Mouse (Mus musculus) forebrain, postnatal 0 days (tissue): ENCODE measurements around the gene A4galt. TPM values are rescaled to one million over a fixed set of nuclear protein-coding genes. Genes with fewer than 3 reads are reported as not detected.

Experiments
- ATAC-seq: fragments of 200-750 bp; cut with Nextera tagmentation; 2 replicates; pipeline ENCODE4 v1.8.0; 2017; ENCODE audit warnings: mild to moderate bottlenecking, moderate library complexity
- DNase-seq: peaks from one replicate; pipeline ENCODE4 v3.0.0-alpha.2; 2015
- H3K27ac ChIP-seq: fragments of 300-500 bp; sonication (generic); 2 replicates; pipeline ENCODE4 v1.5.1; 2014; ENCODE audit warnings: low read depth, mild to moderate bottlenecking, antibody characterized with exemption, low read length, moderate library complexity, mixed read lengths
- H3K27me3 ChIP-seq: fragments of 300-500 bp; sonication (generic); 2 replicates; pipeline ENCODE4 v1.6.1; 2014; ENCODE audit warnings: mild to moderate bottlenecking, low read length, mixed read lengths; ENCODE audit not compliant: insufficient read depth
- H3K36me3 ChIP-seq: fragments of 300-500 bp; sonication (generic); 2 replicates; pipeline ENCODE4 v1.6.1; 2014; ENCODE audit warnings: mild to moderate bottlenecking, moderate library complexity; ENCODE audit not compliant: insufficient read depth
- H3K4me1 ChIP-seq: fragments of 300-500 bp; sonication (generic); 2 replicates; pipeline ENCODE4 v1.6.1; 2014; ENCODE audit warnings: antibody characterized with exemption; ENCODE audit not compliant: insufficient read depth
- H3K4me2 ChIP-seq: fragments of 300-500 bp; sonication (generic); 2 replicates; pipeline ENCODE4 v1.6.1; 2014; ENCODE audit warnings: low read depth, mild to moderate bottlenecking, moderate library complexity
- H3K4me3 ChIP-seq: fragments of 300-500 bp; sonication (generic); 2 replicates; pipeline ENCODE4 v1.5.1; 2014; ENCODE audit warnings: low read depth, low read length, mixed read lengths
- H3K9ac ChIP-seq: fragments of 300-500 bp; sonication (generic); 2 replicates; pipeline ENCODE4 v1.6.1; 2014; ENCODE audit warnings: mild to moderate bottlenecking
- H3K9me3 ChIP-seq: fragments of 300-500 bp; sonication (generic); 2 replicates; pipeline ENCODE4 v1.6.1; 2016; ENCODE audit warnings: low read length
- CTCF ChIP-seq: sonication (generic); IDR thresholded peaks from 2 replicates; pipeline ENCODE4 v1.5.1; 2016; ENCODE audit warnings: antibody characterized with exemption, control low read depth, low read depth
- WGBS: fragments of 180-500 bp; shearing (Covaris S2); extraction: QIAGEN DNeasy Blood & Tissue Kit; methylation state at CpG from one replicate; pipeline ENCODE4 v1.1.7; 2014; 5-methylcytosine and 5-hydroxymethylcytosine counted together
- polyA plus RNA-seq: library from polyadenylated mRNA; unstranded; fragments of >200 nt; fragmentation: Nextera tagmentation; extraction: Ambion mirVana; gene quantifications from 2 replicates; pipeline ENCODE4 v1.2.1, GENCODE M21; 2015
- total RNA-seq: library from RNA; depleted of rRNA; stranded (reverse); fragments of >200 nt; gene quantifications from 2 replicates; pipeline ENCODE4 v1.2.3, GENCODE M21; 2014

The A4galt gene
- total and polyA plus RNA-seq, 2 experiments from 2014 or later: 4.9 to 11.6 TPM

DNA sequence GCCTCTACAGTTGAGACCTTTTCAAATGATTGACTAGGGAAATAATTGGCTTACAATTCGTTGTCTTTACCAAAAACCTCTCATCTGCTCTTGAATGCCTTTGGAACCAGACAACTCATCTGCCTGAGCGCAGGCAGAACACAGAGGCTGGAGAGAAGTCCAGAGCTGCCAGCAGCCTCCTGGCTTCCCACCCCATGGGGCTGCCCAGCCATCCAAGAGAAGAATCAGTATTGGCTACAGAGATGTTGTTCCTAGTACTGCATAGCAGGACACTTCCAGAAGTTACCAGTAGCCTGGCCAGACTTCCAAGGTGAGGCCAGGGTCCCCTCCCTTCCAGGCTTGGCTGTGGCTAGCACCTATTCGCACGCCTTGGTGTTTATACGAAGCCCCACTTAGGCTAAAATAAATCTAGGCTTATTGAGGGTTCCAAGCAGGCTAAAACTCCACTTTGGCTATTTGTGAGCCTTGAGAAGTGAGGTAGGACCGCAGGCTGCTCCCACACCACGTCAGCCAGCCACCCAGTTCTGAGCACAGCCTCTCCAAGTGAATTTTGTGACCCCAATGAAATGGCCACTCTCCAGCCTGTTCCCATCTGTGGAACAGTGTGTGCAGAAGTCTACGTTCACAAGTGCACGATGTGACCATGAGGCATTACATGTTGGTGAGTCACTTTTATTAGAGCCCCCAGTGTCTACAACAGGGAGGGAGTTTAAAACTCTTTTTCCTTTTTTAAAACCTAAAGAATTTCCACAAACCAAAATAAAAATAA is 25.3 kb downstream of the A4galt start:
- TF ChIP-seq CTCF: no peak
- WGBS: 77% methylated on average over 9 of the region's 9 CpGs
- no peak for DNase-seq

GRCm38 (mm10) chr15:83224136-83224766 is 27.3 kb downstream of the A4galt start:
- ATAC-seq (peak; percentile 45), DNase-seq (peak; percentile 21)
- H3K9ac ChIP-seq: no peak overlapping the region
- H3K9me3 ChIP-seq: no peaks in the 10 kb centered on the region
- H3K27ac ChIP-seq: peak overlapping the region; percentile 45
- H3K4me1 ChIP-seq: peaks cover 7% of the 10 kb centered on the region; the same call in 1 of the 2 replicates
- 62% methylated on average over 9 of the region's 9 CpGs for WGBS
- no peaks in the 10 kb centered on the region for H3K36me3 ChIP-seq
- no peak for TF ChIP-seq CTCF
- no peak overlapping the region for H3K4me2 ChIP-seq
- no peaks in the 10 kb centered on the region for H3K27me3 ChIP-seq
- no peak overlapping the region for H3K4me3 ChIP-seq

More for the DNA sequence above, 25.3 kb downstream of the A4galt start:
- no peaks in the 10 kb centered on the region for H3K27me3 ChIP-seq
- no peak overlapping the region for H3K27ac ChIP-seq
- H3K9ac ChIP-seq: no peak overlapping the region
- H3K4me1 ChIP-seq: peaks cover 7% of the 10 kb centered on the region; the same call in 1 of the 2 replicates
- no peak overlapping the region for H3K4me2 ChIP-seq
- no peak overlapping the region for H3K4me3 ChIP-seq
- no peaks in the 10 kb centered on the region for H3K9me3 ChIP-seq
- no peaks in the 10 kb centered on the region for H3K36me3 ChIP-seq
- ATAC-seq: no peak

- peak; percentile 62 for ATAC-seq
- H3K4me3 ChIP-seq: no peak overlapping the region
- peak overlapping the region; percentile 45 for H3K27ac ChIP-seq
- no peaks in the 10 kb centered on the region for H3K36me3 ChIP-seq
- no peak overlapping the region for H3K4me2 ChIP-seq
- no peaks in the 10 kb centered on the region for H3K9me3 ChIP-seq
- no peak for DNase-seq
- no peak overlapping the region for H3K9ac ChIP-seq
- TF ChIP-seq CTCF: no peak
- H3K27me3 ChIP-seq: no peaks in the 10 kb centered on the region
- WGBS: 50% methylated on average over 11 of the region's 11 CpGs
- H3K4me1 ChIP-seq: peaks cover 7% of the 10 kb centered on the region; the same call in 1 of the 2 replicates
These were observed 28.2 kb downstream of the A4galt start for GRCm38 (mm10) chr15:83223208-83223962.

GRCm38 (mm10) chr15:83221721-83222120 is 29.9 kb downstream of the A4galt start:
- no peak overlapping the region for H3K27ac ChIP-seq
- H3K9me3 ChIP-seq: no peaks in the 10 kb centered on the region
- no peak overlapping the region for H3K4me2 ChIP-seq
- TF ChIP-seq CTCF: no peak
- no peaks in the 10 kb centered on the region for H3K36me3 ChIP-seq
- H3K27me3 ChIP-seq: no peaks in the 10 kb centered on the region
- ATAC-seq: no peak
- no peak overlapping the region for H3K9ac ChIP-seq
- WGBS: 88% methylated on average over 4 of the region's 4 CpGs
- H3K4me1 ChIP-seq: peaks cover 7% of the 10 kb centered on the region; the same call in 1 of the 2 replicates
- no peak overlapping the region for H3K4me3 ChIP-seq
- no peak for DNase-seq

DNA sequence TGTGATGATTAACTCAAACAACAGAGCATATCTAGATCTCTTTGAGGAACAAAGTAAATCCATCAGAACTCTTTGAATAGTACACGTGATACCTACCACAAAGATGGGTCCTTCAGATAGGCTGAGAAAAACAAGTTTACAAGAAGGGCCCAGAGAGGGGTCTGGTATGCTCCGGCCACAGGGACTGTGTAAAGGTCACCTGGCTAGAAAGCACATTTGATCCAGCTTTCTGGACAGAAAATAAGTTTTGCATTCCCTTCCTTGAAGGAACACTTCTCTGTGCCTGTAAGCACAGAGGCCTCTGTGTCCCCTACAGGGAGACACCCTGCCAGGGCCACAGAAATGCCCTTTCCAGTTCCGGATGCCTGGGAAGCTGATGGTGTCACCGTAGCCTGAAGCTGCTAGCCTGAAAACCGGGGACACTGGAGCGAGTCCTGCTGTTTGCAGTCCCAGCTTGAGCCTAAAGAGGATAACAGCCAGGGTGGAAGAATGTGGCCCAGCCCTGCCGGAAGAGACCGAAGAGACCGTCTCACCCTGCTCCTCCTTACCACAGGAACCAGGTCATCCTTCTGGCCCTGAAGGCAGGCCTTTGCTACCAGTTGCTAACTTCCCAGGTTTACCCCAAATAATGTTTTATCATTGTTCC is 31.1 kb downstream of the A4galt start:
- Histone ChIP-seq H3K4me2 (no peak overlapping the region), H3K36me3 (no peaks in the 10 kb centered on the region), H3K4me3 (no peak overlapping the region), H3K9ac (no peak overlapping the region), H3K27ac (no peak overlapping the region), H3K9me3 (no peaks in the 10 kb centered on the region), H3K27me3 (no peaks in the 10 kb centered on the region), H3K4me1 (peaks cover 7% of the 10 kb centered on the region; the same call in 1 of the 2 replicates)
- no peak for DNase-seq
- no peak for TF ChIP-seq CTCF
- ATAC-seq: no peak
- 69% methylated on average over 9 of the region's 9 CpGs for WGBS

DNA sequence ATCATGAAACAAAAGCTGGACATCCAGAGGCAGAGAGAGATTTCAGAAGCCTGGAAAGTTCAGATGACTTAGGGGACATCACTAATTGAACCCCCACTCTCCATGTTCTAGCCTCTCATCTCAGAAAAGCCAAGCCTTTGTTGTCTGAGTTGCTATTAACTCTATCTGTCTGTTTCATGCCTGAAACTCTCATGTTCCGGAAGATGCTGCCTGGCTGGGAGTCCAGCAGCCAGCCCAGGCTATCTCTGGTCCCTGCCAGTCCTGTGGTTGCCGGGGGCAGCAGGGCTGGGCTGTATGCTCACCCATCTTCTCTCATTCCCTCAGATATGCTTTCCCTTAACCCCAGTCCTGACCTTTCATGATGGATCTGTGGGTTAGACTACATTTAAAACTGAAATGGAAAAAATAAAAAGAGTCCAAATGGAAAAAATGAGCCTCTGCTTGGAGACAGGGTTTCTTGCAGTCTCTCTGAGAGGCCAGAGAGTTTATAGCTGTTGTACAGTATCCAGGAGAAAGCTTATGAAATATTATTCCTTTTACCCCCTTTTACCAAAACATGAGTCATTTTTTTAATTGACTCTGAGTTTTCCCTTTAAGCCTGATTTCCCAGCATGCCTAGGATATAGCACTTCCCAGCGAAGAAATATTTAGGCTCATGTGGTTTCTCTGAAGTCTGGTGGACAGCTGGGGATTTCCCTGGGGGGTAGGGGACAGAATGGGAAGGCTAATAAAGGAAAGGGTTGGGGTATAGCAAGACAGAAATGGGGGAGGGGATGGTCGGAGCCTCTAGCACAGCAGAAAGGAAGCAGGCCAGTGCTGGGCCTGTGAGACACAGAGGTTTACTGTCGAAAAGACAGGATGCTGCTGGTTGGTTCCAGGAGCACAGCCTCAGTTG is 36.0 kb downstream of the A4galt start:
- DNase-seq (no peak), ATAC-seq (no peak)
- Histone ChIP-seq H3K4me2 (no peak overlapping the region), H3K36me3 (no peaks in the 10 kb centered on the region), H3K4me3 (no peak overlapping the region), H3K4me1 (no peaks in the 10 kb centered on the region), H3K9ac (no peak overlapping the region), H3K27ac (no peak overlapping the region), H3K27me3 (no peaks in the 10 kb centered on the region), H3K9me3 (no peaks in the 10 kb centered on the region)
- no peak for TF ChIP-seq CTCF
- 51% methylated on average over 5 of the region's 5 CpGs for WGBS
